Mouse (Mus musculus) frontal cortex, adult (tissue): ENCODE measurements at regions not wholly inside any gene's neighbourhood (a gene's known extent, or its start where the extent isn't known, plus 50 kb on each side); places are given as distances from the start of the nearest gene placed in this dataset.

Experiments
- ATAC-seq: cut with Nextera tagmentation; 2 replicates; pipeline ENCODE4 v1.9.2; 2017; ENCODE audit warnings: mild to moderate bottlenecking, moderate library complexity, mixed read lengths; ENCODE audit not compliant: low TSS enrichment

GRCm38 (mm10) chr7:58093523-58093922 lies 562.4 kb upstream of the Atp10a start:
- ATAC-seq = peak; percentile 76

- no peak for ATAC-seq
Observed at GRCm38 (mm10) chr7:58078825-58079224, 569.0 kb upstream of the Gabra5 start.

- no peak for ATAC-seq
Observed at GRCm38 (mm10) chr7:58032975-58033374, 523.1 kb upstream of the Gabra5 start.

- ATAC-seq = no peak
Observed at GRCm38 (mm10) chr7:58032111-58032510, 522.3 kb upstream of the Gabra5 start.

GRCm38 (mm10) chr7:57992406-57993223 lies 482.8 kb upstream of the Gabra5 start:
- ATAC-seq = peak; percentile 82

GRCm38 (mm10) chr7:57983192-57983591 lies 473.3 kb upstream of the Gabra5 start:
- ATAC-seq = no peak

GRCm38 (mm10) chr7:57966216-57966615 lies 456.4 kb upstream of the Gabra5 start:
- no peak for ATAC-seq

- no peak for ATAC-seq
Observed at GRCm38 (mm10) chr7:57958871-57959270, 449.0 kb upstream of the Gabra5 start.
